Mouse (Mus musculus) intestine, embryonic 16.5 days (tissue): Measurements from ENCODE around the gene Hspb6. TPM values are rescaled to one million over a fixed set of nuclear protein-coding genes. Genes with fewer than 3 reads are reported as not detected.

Experiments used
- ATAC-seq: fragments of 200-750 bp; cut with Nextera tagmentation; 2 replicates; pipeline ENCODE4 v1.8.0; 2017; ENCODE audit warnings: moderate TSS enrichment, moderate library complexity
- H3K27ac ChIP-seq: fragments of 300-500 bp; sonication (generic); 2 replicates; pipeline ENCODE4 v1.5.1; 2014; ENCODE audit warnings: mild to moderate bottlenecking, low read length
- H3K27me3 ChIP-seq: fragments of 300-500 bp; sonication (generic); replicated peaks from 2 replicates; pipeline ENCODE4 v1.6.1; 2014; ENCODE audit warnings: low read length, control low read depth, mixed read lengths; ENCODE audit not compliant: control insufficient read depth, insufficient read depth
- H3K36me3 ChIP-seq: fragments of 300-500 bp; sonication (generic); 2 replicates; pipeline ENCODE4 v1.6.1; 2014; ENCODE audit warnings: low read length, control low read depth; ENCODE audit not compliant: control insufficient read depth, insufficient read depth
- H3K4me1 ChIP-seq: fragments of 300-500 bp; sonication (generic); 2 replicates; pipeline ENCODE4 v1.6.1; 2014; ENCODE audit warnings: low read length, control low read depth, mixed read lengths; ENCODE audit not compliant: control insufficient read depth, insufficient read depth
- H3K4me2 ChIP-seq: fragments of 300-500 bp; sonication (generic); 2 replicates; pipeline ENCODE4 v1.6.1; 2014; ENCODE audit warnings: low read depth, low read length, control low read depth
- H3K4me3 ChIP-seq: fragments of 300-500 bp; sonication (generic); 2 replicates; pipeline ENCODE4 v1.5.1; 2014; ENCODE audit warnings: mild to moderate bottlenecking, low read length
- H3K9ac ChIP-seq: fragments of 300-500 bp; sonication (generic); 2 replicates; pipeline ENCODE4 v1.6.1; 2014; ENCODE audit warnings: low read depth, low read length
- H3K9me3 ChIP-seq: fragments of 300-500 bp; sonication (generic); 2 replicates; pipeline ENCODE4 v1.6.1; 2016; ENCODE audit warnings: low read length, control low read depth; ENCODE audit not compliant: control insufficient read depth
- WGBS: fragments of 180-500 bp; shearing (Covaris S2); extraction: QIAGEN DNeasy Blood & Tissue Kit; methylation state at CpG from one replicate; pipeline ENCODE4 v1.1.7; 2014; 5-methylcytosine and 5-hydroxymethylcytosine counted together
- polyA plus RNA-seq: library from polyadenylated mRNA; unstranded; fragments of >200 nt; fragmentation: Nextera tagmentation; extraction: Ambion mirVana; gene quantifications from 2 replicates; pipeline ENCODE4 v1.2.1, GENCODE M21; 2015

Gene Hspb6
- polyA plus RNA-seq, 1 experiment from 2014 or later = 53.8 TPM

DNA sequence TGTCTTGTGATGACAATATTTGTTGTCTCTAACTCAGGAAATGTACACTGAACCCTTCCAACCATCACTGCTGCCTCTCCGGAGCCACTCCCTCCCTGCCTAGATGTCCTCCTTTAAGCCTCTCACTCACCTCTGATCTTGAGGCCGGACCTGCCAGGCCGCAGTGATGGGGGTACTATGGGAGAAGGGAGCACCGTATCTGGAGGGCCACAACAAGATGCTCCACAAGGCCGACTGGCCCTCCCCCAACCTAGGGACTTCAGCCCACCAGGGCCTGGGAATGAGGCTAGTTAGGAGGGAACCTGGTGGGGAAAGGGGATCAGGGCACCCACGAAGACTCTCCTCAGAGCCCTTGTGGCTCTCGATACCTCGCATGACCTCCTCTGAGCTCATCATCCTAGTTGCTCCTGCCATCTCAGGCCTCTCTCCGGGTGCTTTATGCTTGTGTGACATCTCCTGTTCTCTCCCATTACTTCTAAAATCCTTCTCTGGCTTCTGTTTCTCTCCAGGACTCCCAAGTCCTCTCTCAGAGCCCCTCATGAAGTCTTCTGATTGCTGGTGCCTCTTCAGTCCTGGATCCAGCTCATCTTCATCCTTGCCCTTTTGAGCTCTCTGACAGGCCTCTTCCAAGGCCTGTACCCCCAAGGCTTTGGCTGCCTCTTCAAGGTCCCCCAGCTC, 39.1 kb downstream of the Hspb6 start:
- no peak for ATAC-seq
- H3K9ac ChIP-seq = peak overlapping the region; percentile 95; the same call in 1 of the 2 replicates
- no peak overlapping the region for H3K27ac ChIP-seq

GRCm38 (mm10) chr7:30591605-30591951, 39.6 kb downstream of the Hspb6 start:
- peaks cover 23% of the 10 kb centered on the region for H3K4me1 ChIP-seq
- H3K27ac ChIP-seq = no peak overlapping the region
- no peaks in the 10 kb centered on the region for H3K9me3 ChIP-seq
- H3K27me3 ChIP-seq = no peaks in the 10 kb centered on the region
- H3K36me3 ChIP-seq = no peaks in the 10 kb centered on the region
- H3K4me3 ChIP-seq = no peak overlapping the region
- no peak overlapping the region for H3K4me2 ChIP-seq
- no peak overlapping the region for H3K9ac ChIP-seq
- 69% methylated on average over 4 of the region's 4 CpGs for WGBS
- no peak for ATAC-seq

More for the DNA sequence above, 39.1 kb downstream of the Hspb6 start:
- Histone ChIP-seq H3K9me3 (no peaks in the 10 kb centered on the region), H3K4me3 (peak overlapping the region; percentile 98), H3K4me2 (peak overlapping the region; percentile 87), H3K36me3 (no peaks in the 10 kb centered on the region), H3K4me1 (peaks cover 24% of the 10 kb centered on the region), H3K27me3 (no peaks in the 10 kb centered on the region)
- WGBS = 83% methylated on average over 9 of the region's 9 CpGs

GRCm38 (mm10) chr7:30592772-30593423, 40.9 kb downstream of the Hspb6 start:
- H3K36me3 ChIP-seq = no peaks in the 10 kb centered on the region
- H3K27ac ChIP-seq = no peak overlapping the region
- no peak overlapping the region for H3K4me2 ChIP-seq
- H3K9me3 ChIP-seq = no peaks in the 10 kb centered on the region
- WGBS = 51% methylated on average over 5 of the region's 5 CpGs
- no peak overlapping the region for H3K9ac ChIP-seq
- H3K4me1 ChIP-seq = peaks cover 11% of the 10 kb centered on the region
- no peak for ATAC-seq
- H3K4me3 ChIP-seq = no peak overlapping the region
- no peaks in the 10 kb centered on the region for H3K27me3 ChIP-seq

DNA sequence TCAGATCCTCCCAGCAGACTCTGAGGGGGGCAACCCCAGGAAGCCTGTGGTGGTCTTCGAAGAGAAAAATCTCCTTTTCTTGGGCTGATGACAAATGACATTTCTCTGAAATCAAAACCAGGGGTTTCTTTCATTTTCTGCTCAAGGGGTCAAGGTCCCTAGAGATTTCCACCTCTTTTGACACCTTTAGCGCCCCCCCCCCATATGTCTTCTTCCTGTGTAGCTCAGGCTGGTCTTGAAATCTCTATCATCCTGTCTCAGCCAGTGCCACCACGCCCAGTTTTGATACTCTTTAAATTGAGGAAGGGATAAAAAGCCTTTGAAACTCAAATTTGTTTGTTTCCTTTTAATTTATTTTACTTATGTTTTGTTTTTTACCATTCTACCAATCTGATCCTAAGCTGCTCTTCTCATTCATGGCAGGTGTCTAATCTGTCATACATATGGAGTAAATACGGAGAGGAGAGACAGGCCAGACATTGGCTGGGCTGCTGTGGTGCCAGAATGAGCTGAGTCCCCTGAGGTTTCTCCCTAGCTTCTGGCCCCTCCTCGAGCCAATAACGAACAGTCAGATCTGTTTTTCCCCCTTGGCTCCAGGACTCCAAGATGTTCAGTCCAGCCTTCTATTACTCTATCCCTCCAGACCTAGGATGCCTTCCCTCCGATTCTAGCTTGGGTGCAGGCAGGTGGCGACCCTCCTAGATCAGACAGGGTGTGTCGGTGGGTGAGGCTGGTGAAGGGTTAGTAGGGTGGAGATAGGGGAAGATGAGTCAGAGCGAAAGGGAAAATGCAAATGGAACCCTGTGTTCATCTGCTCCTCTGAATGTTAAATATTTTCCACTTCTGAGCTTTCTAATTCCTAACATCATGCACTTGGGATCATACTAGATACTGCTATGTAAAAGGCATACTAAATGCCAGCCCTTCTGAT, 41.9 kb downstream of the Hspb6 start:
- no peak for ATAC-seq
- H3K9me3 ChIP-seq = no peaks in the 10 kb centered on the region; the same call in 1 of the 2 replicates
- H3K27me3 ChIP-seq = no peaks in the 10 kb centered on the region
- no peak overlapping the region for H3K4me3 ChIP-seq
- WGBS = 70% methylated on average over 10 of the region's 10 CpGs
- no peaks in the 10 kb centered on the region for H3K36me3 ChIP-seq
- no peak overlapping the region for H3K27ac ChIP-seq
- no peak overlapping the region for H3K9ac ChIP-seq
- no peak overlapping the region for H3K4me2 ChIP-seq
- H3K4me1 ChIP-seq = peaks cover 11% of the 10 kb centered on the region

- no peak for ATAC-seq
- Histone ChIP-seq H3K4me1 (peaks cover 13% of the 10 kb centered on the region), H3K4me3 (no peak overlapping the region), H3K27ac (no peak overlapping the region), H3K4me2 (no peak overlapping the region), H3K9ac (no peak overlapping the region), H3K9me3 (no peaks in the 10 kb centered on the region; the same call in 1 of the 2 replicates), H3K27me3 (no peaks in the 10 kb centered on the region), H3K36me3 (no peaks in the 10 kb centered on the region)
- WGBS = 68% methylated on average over 4 of the region's 4 CpGs
These were observed 42.6 kb downstream of the Hspb6 start for GRCm38 (mm10) chr7:30594510-30595024.

DNA sequence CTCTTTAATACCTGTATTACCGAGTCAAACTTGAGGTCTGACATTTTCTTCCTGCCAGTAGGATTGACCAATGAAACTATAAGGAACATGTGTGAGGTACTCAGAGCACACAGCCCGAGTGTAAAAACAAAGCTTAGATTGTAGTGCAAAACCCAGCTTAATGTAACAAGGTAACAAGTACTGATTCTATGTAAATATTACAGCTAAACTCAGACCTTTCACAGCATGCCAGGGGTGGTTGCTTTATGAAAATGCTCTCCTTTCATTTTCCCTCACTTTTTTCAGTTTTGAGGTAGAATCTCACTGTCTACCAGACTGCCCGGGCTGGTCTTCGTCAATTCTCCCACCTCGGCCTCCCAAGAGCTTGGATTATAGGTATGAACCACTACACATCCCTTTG, 44.1 kb downstream of the Hspb6 start:
- H3K27ac ChIP-seq = no peak overlapping the region
- H3K4me2 ChIP-seq = no peak overlapping the region
- no peaks in the 10 kb centered on the region; the same call in 1 of the 2 replicates for H3K9me3 ChIP-seq
- no peak overlapping the region for H3K9ac ChIP-seq
- peaks cover 17% of the 10 kb centered on the region for H3K4me1 ChIP-seq
- no peak overlapping the region for H3K4me3 ChIP-seq
- ATAC-seq = no peak
- WGBS = 80% methylated on average over 5 of the region's 5 CpGs
- no peaks in the 10 kb centered on the region for H3K36me3 ChIP-seq
- H3K27me3 ChIP-seq = no peaks in the 10 kb centered on the region

DNA sequence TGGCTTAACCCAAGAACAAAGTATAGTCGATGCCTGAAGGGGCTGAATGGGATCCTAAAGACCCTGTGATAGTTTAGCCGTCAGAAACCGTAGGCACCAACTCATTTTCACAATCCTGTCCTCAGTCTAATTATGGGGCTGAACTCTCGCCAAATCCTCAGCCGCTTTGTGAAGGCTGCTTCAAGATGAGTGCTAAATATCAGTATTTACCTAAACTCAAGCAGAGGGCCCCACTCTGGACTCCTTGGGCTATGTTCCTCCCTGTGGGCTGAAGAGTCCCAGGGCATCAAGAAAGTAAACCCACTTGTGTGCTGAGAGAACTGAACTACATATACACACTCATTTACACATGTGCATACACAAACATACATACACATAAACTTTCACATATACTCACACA, 44.8 kb downstream of the Hspb6 start:
- no peak overlapping the region for H3K4me2 ChIP-seq

GRCm38 (mm10) chr7:30598786-30599185, 46.8 kb downstream of the Hspb6 start, which contains the start of gene Zbtb32:
Gene Zbtb32 (minus strand): TSS chr7:30598909.
- Histone ChIP-seq H3K27me3 (no peaks in the 10 kb centered on the region), H3K27ac (peak within 1 kb of the TSS; percentile 7; the same call in 1 of the 2 replicates), H3K4me1 (peaks cover 22% of the 10 kb centered on the region), H3K4me2 (no peak within 1 kb of the TSS; the same call in 1 of the 2 replicates), H3K36me3 (no peaks in the 10 kb centered on the region), H3K4me3 (no peak within 1 kb of the TSS), H3K9me3 (no peaks in the 10 kb centered on the region; the same call in 1 of the 2 replicates), H3K9ac (no peak within 1 kb of the TSS)
- ATAC-seq = no peak
- WGBS = 94% methylated on average over 12 of the region's 12 CpGs

More for the DNA sequence above, 44.8 kb downstream of the Hspb6 start:
- H3K9ac ChIP-seq = no peak overlapping the region
- no peak overlapping the region for H3K4me3 ChIP-seq
- no peak overlapping the region for H3K27ac ChIP-seq
- no peaks in the 10 kb centered on the region for H3K36me3 ChIP-seq
- H3K4me1 ChIP-seq = peaks cover 17% of the 10 kb centered on the region
- no peak for ATAC-seq
- no peaks in the 10 kb centered on the region for H3K27me3 ChIP-seq
- H3K9me3 ChIP-seq = no peaks in the 10 kb centered on the region; the same call in 1 of the 2 replicates
- WGBS = 79% methylated on average over 5 of the region's 5 CpGs
